Mouse (Mus musculus): ENCODE measurements at regions not wholly inside any gene's neighbourhood (a gene's known extent, or its start where the extent isn't known, plus 50 kb on each side); places are given as distances from the start of the nearest gene placed in this dataset.

GRCm38 (mm10) chr2:50003866-50004265, 62.4 kb upstream of the Lypd6 start:
- no peaks in the 10 kb centered on the region for H3K27me3 ChIP-seq (ENCODE audit: low read depth, poor library complexity, severe bottlenecking)
- no peak overlapping the region for H3K4me3 ChIP-seq
- WGBS, result 79% methylated on average over 4 of the region's 4 CpGs
- no peaks in the 10 kb centered on the region for H3K36me3 ChIP-seq
- H3K4me1 ChIP-seq, result peaks cover 19% of the 10 kb centered on the region
- no peak overlapping the region for H3K27ac ChIP-seq
- H3K9me3 ChIP-seq (replicated peaks), result no peaks in the 10 kb centered on the region
- DNase-seq (ENCODE audit: low spot score), result no peak

GRCm38 (mm10) chr2:50004674-50005527, 61.3 kb upstream of the Lypd6 start:
- H3K9me3 ChIP-seq (replicated peaks), result no peaks in the 10 kb centered on the region
- H3K4me1 ChIP-seq, result peaks cover 19% of the 10 kb centered on the region
- H3K4me3 ChIP-seq, result no peak overlapping the region
- peak overlapping the region; percentile 42; the same call in 1 of the 2 replicates for H3K27ac ChIP-seq
- WGBS, result 21% methylated on average over 11 of the region's 11 CpGs
- no peaks in the 10 kb centered on the region for H3K27me3 ChIP-seq (ENCODE audit: low read depth, poor library complexity, severe bottlenecking)
- peak; percentile 55 for DNase-seq (ENCODE audit: low spot score)
- no peaks in the 10 kb centered on the region for H3K36me3 ChIP-seq

GRCm38 (mm10) chr2:50008282-50008681, 57.9 kb upstream of the Lypd6 start:
- Histone ChIP-seq H3K27me3 (ENCODE audit: low read depth, poor library complexity, severe bottlenecking) (no peaks in the 10 kb centered on the region), H3K27ac (no peak overlapping the region), H3K9me3 (replicated peaks) (no peaks in the 10 kb centered on the region), H3K4me1 (peaks cover 27% of the 10 kb centered on the region), H3K4me3 (no peak overlapping the region), H3K36me3 (no peaks in the 10 kb centered on the region)
- no peak for DNase-seq (ENCODE audit: low spot score)
- WGBS, result 75% methylated on average over 5 of the region's 5 CpGs

- Histone ChIP-seq H3K4me3 (no peak overlapping the region), H3K4me1 (peaks cover 16% of the 10 kb centered on the region), H3K27me3 (ENCODE audit: low read depth, poor library complexity, severe bottlenecking) (no peaks in the 10 kb centered on the region), H3K36me3 (no peaks in the 10 kb centered on the region), H3K9me3 (replicated peaks) (no peaks in the 10 kb centered on the region), H3K27ac (peak overlapping the region; percentile 31; the same call in 1 of the 2 replicates)
- DNase-seq (ENCODE audit: low spot score), result no peak
- 36% methylated on average over 1 of the region's 1 CpGs for WGBS
Measured at GRCm38 (mm10) chr2:50010409-50010808, 55.8 kb upstream of the Lypd6 start.

- H3K9me3 ChIP-seq (replicated peaks), result no peaks in the 10 kb centered on the region
- no peaks in the 10 kb centered on the region for H3K36me3 ChIP-seq
- no peaks in the 10 kb centered on the region for H3K27me3 ChIP-seq (ENCODE audit: low read depth, poor library complexity, severe bottlenecking)
- no peak overlapping the region for H3K27ac ChIP-seq
- H3K4me3 ChIP-seq, result no peak overlapping the region
- DNase-seq (ENCODE audit: low spot score), result no peak
- WGBS, result 90% methylated on average over 3 of the region's 3 CpGs
- peaks cover 12% of the 10 kb centered on the region; the same call in 1 of the 2 replicates for H3K4me1 ChIP-seq
Measured at GRCm38 (mm10) chr2:50012303-50012702, 53.9 kb upstream of the Lypd6 start.

GRCm38 (mm10) chr2:50013248-50013647, 53.0 kb upstream of the Lypd6 start:
- no peaks in the 10 kb centered on the region for H3K9me3 ChIP-seq (replicated peaks)
- no peaks in the 10 kb centered on the region for H3K27me3 ChIP-seq (ENCODE audit: low read depth, poor library complexity, severe bottlenecking)
- 86% methylated on average over 6 of the region's 6 CpGs for WGBS
- no peaks in the 10 kb centered on the region for H3K36me3 ChIP-seq
- no peak overlapping the region for H3K4me3 ChIP-seq
- no peak for DNase-seq (ENCODE audit: low spot score)
- H3K4me1 ChIP-seq, result peaks cover 9% of the 10 kb centered on the region; the same call in 1 of the 2 replicates
- H3K27ac ChIP-seq, result no peak overlapping the region

- H3K4me1 ChIP-seq, result peaks cover 8% of the 10 kb centered on the region; the same call in 1 of the 2 replicates
- no peak for DNase-seq (ENCODE audit: low spot score)
- H3K4me3 ChIP-seq, result no peak overlapping the region
- no peaks in the 10 kb centered on the region for H3K9me3 ChIP-seq (replicated peaks)
- 86% methylated on average over 5 of the region's 5 CpGs for WGBS
- H3K36me3 ChIP-seq, result no peaks in the 10 kb centered on the region
- no peaks in the 10 kb centered on the region for H3K27me3 ChIP-seq (ENCODE audit: low read depth, poor library complexity, severe bottlenecking)
- no peak overlapping the region for H3K27ac ChIP-seq
Measured at GRCm38 (mm10) chr2:50013882-50014281, 52.3 kb upstream of the Lypd6 start.

- DNase-seq (ENCODE audit: low spot score), result no peak
- peaks cover 8% of the 10 kb centered on the region; the same call in 1 of the 2 replicates for H3K4me1 ChIP-seq
- H3K27ac ChIP-seq, result no peak overlapping the region
- no peaks in the 10 kb centered on the region for H3K36me3 ChIP-seq
- no peak overlapping the region for H3K4me3 ChIP-seq
- H3K27me3 ChIP-seq (ENCODE audit: low read depth, poor library complexity, severe bottlenecking), result no peaks in the 10 kb centered on the region
- H3K9me3 ChIP-seq (replicated peaks), result no peaks in the 10 kb centered on the region
- 85% methylated on average over 2 of the region's 2 CpGs for WGBS
Measured at GRCm38 (mm10) chr2:50014683-50015082, 51.5 kb upstream of the Lypd6 start.
